Mouse (Mus musculus) brain, embryonic 18.5 days (tissue): ENCODE results near the gene Kremen2.
A peak's percentile ranks its signal among the peaks of the same experiment; 100 is the strongest.
"Not testable (repeated sequence)": the region's sequence is repeated elsewhere in the genome, so short reads cannot be mapped to it uniquely, and the experiment has no call there.

ENCODE experiments used
- DNase-seq: peaks from one replicate; pipeline ENCODE4 v3.0.0-alpha.2; 2012; ENCODE audit warnings: low read depth, low spot score

Gene Kremen2

DNA sequence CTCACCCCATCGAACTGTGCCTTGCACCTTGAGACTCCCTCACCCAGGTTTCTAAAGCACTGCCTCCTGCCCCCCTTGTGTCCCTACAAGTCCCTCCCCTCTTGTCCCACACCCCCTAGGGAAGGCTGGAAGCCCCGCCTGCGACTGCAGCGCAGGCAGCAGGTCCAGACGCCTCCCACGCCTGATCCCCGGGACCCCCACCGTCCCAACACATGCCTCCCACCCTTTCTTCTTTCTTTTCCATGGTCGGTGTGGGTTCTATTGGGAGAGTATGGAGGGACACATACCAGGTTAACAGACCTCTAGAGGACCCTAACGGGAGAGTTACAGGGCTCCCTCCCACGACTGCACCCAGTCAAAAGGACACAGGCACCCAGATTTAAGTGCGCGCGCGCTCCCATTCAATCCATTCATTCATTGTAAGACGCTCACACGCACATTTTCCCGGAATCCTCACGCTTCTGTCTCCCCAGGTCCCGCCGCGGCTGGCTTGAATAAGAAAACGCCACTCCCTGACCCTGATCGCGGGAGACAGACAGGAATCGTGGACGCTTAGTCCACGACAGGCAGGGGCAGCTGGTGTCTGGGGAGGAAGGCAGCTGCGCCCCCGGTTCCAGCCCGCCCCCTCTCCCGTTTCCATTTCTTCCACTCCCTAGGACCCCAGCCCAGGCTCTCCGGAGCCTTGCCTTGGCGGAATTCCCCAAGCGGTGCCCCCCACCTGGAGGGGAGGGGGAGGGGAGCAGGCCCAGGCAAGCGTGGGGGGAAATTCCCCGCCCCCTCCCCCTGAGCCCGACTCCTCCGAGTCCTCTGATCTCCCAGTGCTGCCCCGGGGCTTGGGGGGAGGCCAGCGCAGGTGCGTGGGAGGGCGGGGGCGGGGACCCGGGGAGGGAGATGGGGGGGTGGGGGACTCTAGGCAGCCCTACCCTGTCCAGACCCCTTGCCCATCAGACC is at the start of gene Kremen2:
Kremen2 (minus strand) TSS at position 533 of the 951 bp plus-strand sequence.
- DNase-seq = no peak

DNA sequence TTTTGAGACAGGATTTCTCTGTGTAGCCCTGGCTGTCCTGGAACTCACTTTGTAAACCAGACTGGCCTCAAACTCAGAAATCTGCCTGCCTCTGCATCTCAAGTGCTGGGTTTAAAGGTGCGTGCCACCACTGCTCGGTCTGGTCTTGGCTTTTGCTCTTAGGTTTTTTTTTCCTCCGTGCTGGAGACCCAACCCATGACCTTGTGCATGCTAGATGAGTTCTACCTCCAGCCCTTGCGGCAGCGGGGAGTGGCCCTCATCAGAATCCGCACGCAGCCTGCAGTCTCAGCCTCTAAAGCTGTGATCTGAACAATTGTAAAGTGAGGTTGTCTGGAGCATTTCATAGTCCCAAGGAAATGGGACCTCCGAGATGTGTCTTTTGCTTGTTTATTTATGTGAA is 49.7 kb upstream of the Kremen2 start:
- DNase-seq = no peak

DNA sequence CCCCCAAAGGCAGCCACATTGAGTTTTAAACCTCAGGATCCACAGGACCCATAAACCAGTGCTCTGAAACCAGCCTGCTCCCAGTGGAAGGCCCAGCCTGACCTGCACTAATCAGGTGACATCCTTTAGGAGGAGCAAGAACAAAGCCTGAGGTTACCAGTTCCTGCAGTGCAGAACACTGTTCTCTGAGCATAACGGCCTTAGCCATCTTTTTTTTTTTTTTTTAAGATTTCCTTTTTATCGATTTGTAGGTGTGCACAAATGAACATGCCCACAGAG is 45.4 kb upstream of the Kremen2 start:
- no peak for DNase-seq

DNA sequence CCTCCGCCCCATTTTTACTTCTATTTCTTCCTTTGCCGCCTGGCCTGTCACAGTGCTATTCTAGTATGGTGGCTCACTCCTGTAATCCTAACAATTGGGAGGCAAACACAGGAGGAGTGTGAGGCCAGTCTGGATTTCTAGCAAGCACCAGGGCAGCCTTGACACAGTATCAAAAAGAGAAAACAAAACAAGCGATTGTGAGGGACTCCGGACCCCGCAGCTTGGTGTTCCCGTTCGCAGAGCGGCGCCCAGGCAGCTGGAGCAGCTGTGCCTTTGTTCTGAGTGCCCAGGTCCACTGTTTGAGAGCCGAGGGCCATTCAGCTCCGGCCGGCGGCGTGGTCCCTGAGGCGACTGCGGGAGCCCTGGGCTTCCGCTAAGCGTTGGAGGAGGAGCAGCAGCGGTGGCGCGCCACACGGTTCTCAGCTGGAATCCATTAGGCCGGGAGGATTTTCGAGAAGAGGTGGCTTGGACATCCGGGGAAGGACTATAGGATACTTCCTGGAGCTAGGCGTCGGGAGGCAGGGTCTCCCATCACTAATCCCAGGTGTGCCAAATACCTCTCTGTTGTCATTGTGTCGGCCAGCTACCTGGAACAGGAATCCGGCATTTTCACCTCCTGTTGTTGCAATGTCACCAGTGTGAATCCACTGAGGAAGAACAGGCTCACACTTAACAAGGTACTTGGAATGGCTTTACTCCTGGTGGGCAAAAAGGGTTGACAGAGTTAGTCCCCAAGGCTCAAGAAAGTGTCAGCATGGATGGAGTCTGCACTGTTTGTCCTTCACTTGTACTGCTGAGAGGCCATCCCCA is 44.8 kb upstream of the Kremen2 start, which contains the start of gene Srrm2:
Srrm2 (plus strand) TSS at position 264 of the 810 bp plus-strand sequence.
- DNase-seq = no peak

DNA sequence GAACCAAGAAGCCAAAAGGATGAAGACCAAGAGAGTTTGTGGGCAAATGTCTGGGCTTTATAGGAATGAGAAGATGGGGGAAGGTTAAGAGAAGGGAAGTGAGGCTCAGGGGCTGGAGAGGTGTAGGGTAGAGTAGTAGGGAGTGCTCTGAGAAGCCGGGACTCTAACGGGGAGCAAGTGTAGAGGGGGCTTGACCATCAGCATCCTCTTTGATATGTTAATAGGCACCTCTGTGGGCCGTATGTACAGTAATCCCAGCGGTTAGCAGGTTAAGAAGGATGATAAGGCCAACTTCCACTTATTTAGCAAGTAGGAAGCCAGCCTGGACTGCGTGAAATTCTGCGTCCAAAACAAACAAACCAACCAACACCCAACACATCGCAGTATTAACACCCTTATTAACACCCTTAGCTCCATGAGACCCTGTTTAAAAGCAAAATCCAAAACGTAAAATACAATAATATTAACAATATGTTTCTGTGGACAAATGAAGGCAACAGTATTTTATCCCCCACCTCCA is 44.2 kb upstream of the Kremen2 start:
- no peak for DNase-seq

DNA sequence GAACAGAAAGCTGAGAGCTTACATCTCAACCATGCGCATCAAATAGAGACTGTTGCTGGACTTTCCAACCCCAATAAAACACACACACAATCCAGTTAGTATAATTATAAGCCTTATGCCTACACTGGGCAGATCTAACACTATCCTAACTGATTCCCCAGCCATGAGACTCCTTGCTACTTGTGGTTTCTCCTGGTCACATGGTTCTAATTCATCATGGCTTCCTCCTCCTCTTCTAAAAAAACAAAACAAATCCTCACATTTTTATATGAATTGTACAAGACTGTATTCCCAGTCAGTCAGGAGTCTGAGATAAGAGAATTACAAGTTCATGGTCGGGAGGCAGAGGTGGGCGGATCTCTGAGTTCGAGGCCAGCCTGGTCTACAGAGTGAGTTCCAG is 43.3 kb upstream of the Kremen2 start:
- no peak for DNase-seq

DNA sequence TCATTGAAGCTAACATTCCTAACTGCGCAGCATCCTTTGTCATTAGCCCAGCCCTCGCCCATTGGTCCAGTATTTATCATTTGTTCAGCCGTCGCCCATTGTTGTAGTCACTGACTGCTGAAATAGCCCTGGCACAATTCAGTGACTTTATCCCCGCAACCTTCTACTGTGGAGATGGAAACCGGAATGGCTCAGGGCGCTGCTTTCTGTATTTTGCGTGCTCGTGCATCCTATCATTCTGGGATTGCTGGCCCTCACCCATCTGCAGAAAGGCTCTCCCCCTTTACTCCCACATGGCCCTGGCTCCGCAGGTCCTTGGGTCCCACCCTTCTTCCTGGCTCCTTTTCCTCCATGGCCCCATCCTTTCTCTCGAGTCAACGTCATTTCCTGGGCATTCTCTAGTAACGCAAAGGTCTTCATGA is 40.9 kb upstream of the Kremen2 start:
- DNase-seq = no peak

DNA sequence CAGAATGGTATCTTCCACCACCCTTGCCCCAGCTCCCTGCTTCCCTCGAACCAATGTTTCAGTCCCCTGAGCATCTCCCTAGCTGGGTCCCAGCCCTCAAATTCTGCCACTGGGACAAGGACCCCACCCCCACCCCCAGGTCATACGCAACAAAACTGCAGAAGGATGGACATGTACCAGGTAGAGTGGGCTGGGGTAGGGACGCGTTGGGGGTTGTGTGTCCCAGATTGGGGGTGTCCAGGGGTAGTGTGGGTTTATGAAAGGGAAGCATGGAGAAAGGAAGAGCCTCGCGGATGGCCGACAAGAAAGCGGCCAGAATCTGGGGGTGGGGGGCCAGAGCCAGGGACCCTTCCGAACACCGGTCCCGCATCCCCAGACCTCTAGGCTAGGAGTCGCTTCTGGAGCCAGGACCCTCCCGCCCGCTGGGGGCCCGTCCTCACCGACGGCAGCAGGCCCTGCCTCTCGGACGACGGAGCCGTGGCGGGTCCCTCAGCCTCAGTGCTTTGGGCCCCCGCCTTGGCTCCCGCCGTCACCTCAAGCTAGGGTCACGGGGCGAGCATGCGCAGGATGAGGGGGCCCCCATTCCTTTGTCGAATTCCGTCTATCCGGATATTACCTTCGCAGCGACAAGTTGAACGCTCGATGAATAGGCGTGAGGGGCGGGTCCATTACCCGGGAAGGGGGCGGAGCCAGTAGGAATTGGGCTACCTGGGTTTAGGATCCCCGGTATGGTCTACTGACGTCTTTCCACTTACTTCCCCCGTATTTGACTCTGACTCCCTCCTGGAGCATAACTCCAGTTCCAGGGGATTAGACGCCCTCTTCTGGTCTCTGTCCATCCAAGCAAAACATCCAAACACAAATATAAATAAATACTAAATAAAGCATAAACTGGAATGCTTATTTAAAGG is 40.2 kb upstream of the Kremen2 start, which contains the start of gene Flywch2:
Flywch2 (minus strand) TSS at position 521 of the 911 bp plus-strand sequence.
- DNase-seq = peak; percentile 87

DNA sequence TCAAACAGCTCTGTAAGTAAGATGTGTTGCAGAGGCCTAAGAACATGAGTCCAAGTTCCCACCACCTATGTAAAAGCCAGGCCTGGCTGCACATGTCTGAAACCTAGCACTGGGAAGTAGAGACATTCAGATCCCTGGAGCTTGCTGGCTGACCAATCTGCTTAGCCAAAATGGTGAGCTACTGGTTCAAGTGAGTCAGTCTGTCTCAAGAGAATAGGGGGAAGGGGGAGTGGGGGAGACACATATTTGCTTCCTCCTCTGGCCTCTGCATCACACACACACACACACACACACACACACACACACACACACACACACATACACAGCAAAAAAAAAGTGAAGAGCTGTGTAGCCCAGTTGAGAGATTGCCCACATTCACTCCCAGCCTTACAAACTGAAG is 37.7 kb upstream of the Kremen2 start:
- DNase-seq = no peak

DNA sequence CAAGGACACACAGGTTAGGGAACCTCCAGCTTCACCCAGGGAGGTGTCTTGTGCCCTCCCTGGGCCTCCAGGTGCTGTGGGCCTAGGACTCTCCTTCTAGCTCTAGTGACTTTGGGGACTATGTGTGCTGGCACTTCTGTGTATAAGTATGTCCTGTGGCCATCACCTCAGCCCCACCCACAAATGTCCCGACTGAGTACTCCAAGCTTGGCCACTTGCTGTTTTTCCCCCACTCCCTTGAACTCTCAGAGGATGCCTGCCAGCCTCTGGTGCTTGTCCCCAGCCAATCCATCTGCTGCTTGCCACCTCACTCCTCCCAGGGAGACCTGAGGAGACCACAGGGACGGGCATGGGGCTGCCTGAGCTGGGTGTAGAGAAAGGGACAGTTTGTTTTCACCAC is 32.8 kb upstream of the Kremen2 start:
- no peak for DNase-seq

DNA sequence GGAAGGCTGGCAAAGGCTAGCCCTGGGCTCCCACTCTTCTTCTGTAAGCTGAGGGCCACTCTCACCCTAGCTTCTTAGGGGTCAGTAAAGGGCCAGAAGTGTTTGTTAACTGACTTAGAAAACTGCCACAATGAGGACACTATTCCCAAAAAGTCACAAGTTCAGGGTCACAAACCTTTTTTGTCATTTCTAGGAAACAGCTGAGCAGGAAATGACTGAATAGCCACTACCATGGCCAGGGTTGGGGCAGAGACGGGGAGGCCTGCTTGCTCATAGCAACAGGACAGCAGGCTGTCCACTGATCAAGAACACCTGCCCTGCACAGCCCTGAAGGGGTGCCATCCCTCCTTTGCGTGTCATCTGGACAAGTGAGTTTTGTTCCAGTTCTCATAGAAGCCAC is 31.5 kb upstream of the Kremen2 start:
- no peak for DNase-seq

DNA sequence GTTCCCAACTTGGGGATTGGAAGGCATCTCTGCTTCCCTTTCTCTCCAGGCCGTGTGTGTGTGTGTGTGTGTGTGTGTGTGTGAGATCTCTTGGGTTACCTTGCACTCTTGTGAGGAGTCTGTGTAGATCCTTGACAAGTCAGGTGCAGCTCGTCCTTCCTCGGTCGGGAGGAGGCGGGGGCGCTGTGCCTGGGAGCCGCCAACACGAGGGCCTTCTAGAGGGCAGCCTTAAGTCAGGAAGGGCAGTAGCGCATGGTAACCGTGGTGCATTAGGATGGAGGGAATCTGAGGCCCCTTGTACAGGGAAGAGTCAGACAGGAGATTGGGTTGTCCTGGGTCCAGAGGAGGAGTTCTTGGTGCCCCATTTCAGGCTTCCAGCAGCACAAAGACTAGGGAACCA is 30.6 kb upstream of the Kremen2 start:
- no peak for DNase-seq

DNA sequence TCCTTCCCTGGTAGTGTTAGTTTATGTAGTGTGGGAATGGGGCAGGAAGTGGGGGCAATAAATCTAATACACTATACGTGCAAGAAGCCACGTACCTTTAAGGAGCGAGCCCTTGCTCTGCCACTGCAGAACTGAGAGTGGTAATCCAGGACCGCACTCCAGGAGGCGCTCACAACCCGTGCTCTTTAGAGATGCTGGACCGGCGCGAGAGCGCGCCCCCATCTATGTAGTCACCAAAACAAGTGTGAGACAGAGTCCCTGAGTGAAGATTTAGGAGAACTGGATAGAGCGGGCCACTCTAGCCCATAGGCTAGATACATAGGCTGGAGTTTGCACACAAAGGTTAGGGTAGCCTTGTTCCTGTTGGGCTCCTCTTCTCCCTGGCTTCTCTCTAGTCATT is 28.5 kb upstream of the Kremen2 start:
- no peak for DNase-seq

DNA sequence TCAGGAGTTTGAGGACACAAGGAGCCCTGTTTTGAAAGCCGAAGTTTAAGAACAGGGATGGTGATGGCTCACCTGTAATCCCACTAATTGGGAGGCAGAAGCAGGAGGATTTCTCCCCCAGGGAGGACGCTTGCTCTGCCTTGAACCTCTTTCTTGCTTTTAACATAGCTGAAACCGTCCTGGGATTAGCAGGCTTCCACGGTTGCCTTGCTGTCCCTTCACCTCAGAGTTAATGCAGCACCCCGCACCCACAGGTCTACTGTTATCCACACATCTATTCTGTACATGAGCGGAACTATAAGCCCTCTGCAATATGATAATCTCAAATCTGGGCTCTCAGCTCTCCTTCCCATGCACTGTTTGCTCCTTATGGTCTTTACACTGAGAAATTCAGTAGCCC is 28.0 kb upstream of the Kremen2 start:
- no peak for DNase-seq

DNA sequence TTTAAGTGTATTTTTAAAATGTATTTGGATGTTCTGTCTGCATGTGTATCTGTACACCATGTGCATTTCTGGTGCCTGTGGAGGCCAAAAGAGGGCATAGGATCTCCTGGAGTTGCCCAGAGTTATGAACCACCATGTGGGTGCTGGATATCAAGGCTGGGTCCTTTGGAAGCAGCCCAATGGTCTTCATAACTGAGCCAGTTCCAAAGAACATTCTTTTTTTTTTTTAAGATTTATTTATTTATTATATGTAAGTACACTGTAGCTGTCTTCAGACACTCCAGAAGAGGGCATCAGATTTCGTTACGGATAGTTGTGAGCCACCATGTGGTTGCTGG is 26.6 kb upstream of the Kremen2 start:
- DNase-seq = not testable (repeated sequence)

DNA sequence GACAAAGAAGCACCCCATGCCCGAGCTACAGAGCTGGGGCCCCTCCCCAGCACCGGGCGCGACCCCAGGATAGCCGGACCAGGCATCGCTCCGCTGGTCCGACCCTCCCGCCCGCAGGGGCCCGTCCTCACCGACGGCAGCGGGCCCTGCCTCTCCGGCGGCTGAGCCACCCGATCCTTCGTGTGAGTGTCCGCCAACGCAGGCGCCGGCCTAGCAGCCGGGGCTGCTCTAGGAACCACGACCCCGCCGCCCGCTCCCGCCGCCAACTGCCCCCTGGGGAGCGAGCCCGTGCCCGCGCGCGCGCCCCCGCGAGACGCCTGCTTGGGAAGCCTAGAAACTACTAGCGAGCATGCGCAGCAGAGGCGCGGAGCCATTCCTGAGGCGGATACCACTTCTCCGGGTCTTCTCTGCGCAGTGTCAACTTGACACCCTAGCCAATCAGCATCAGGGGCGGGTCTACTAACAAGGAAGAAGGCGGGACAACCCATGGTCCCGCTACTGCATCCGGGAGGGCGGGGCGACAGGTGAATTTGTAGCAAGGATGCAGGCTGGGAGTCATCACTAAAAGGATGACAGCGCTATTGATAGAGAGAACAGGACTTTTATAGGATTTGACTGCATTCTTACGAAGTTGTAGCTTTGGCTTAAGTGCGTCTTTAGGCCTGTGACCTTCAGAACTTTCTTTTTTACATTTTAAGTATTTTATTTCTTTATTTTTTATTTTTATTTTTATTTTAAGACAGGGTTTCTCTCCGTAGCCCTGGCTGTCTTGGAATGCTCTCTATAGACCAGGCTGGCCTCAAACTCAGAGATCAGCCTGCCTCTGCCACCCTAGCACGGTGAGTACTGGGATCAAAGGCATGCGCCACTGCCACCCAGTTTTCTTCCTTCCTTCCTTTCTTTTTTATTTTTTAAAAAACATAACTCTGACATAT is 25.9 kb upstream of the Kremen2 start, which contains the start of gene Flywch1:
Flywch1 (minus strand) TSS at position 319 of the 935 bp plus-strand sequence.
- DNase-seq = peak; percentile 98

DNA sequence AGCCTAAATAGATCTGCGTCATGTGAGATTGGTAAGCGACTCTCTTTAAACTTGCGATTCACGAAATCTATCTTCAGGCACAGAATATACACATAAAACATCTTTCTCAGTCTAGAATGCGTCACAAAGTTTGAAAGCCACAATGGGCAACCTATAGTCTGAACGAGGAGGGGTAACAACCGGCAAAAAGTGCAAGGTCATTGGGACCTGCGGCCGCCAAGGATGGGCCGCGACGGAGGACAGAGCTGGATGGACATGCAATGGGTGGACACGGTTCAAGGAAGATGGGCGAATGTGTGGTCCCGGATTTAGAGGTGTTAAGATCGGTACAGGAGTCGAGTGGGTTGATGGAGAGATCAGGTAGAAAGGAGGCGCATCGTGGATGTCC is 25.3 kb upstream of the Kremen2 start:
- DNase-seq = no peak

DNA sequence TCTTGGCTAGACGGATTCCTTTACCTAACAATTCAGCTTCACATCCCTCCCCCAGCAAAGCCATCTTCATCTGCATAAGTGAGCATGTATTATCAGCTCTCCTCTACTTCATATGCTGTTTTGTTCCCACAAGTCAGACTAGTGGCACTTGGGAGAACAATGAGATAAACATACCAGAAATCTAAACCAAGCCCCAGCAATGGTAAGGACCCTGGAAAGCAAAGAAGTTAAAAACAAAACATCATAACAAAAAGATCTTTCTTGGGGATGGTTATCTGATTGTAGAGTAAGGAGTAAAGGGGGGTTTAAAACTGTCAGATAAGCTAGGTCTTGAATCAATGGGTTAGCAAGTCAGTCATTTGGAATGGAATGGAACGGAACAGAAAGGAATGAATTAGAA is 24.9 kb upstream of the Kremen2 start:
- DNase-seq = no peak

DNA sequence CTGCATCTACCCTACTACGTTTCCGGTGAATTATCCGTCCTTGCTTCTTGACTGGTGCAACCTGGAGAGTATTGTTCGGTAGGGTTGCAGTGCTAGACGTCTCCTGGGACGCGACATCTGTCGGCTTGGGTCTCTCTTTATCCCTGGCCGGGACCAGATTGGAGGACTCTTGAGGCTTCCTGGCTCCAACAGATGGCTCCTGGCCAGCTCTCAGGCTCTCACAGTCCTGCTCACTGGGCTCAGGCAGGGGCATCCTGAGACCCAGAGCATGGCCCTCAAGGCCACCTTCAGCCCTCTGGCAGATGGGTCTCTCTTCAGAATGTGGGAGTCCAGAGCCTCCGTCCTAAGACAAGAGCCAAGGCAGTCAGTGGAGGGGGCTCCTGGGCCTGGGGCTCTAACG is 17.3 kb upstream of the Kremen2 start:
- no peak for DNase-seq

DNA sequence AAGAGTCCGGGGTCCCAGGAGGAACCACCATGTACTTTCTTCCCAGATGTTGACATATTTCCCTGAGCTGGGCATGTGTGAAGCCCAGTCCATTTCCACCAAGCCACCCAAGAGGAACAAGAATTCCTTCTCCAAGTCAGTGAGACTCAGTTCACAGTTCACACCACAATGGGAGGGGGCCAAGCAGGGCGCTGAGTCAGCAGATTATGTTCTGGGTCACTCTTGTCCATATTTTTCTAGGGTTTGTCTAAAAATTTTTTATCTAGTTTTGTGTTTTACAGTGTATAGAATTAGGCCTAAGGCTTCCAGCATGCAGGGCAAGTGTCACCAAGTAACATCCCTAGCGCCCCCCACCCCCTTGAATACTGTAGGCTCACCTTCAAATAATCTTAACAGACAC is 15.5 kb upstream of the Kremen2 start:
- DNase-seq = no peak
